Mouse (Mus musculus): ENCODE data around the gene Fen1. TPM values are rescaled to one million over a fixed set of nuclear protein-coding genes. Genes with fewer than 3 reads are reported as not detected.

Gene Fen1
- polyA plus RNA-seq (2012; rRNA removed) = 5.9 and 7.0 TPM in 2 replicates

DNA sequence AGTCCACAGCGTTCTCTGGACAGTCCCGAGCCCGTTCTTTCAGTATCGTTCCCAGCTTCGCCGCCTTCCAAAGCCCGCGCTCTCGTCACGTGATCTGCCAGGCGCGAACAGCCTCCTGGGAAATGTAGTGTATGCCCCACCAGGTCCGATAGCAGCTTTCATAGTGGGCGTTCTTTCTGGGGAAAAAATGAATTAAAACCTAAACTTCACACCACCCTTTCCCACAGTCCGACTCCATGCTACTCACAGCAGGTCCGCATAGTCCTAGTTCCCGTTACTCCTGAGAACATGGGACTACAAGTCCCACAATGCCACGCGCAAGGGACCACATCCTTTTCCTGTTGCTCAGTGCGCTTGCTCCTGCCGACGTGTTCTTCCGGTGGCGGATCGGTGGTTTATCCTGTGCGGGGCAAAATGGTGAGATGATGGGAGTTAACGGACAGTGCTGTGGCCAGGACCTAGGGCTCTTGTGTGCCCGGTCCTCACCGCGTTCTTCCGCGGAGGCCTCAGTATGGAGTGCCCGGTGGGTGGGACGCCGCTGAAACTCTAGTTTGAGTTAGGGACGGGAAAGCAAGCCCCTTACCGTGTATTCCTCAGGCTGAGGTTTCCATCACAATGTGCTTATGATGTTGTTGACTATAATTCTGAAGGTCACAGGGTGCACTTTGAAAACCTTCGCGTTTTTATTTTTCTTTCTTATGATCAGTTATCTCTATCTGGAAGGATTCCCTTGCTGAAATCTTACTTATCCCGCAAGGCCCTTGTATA, at the start of gene Fen1, which contains the start of gene Tmem258:
TSS of gene Fen1 (minus strand) at position 322 of the 768 bp plus-strand sequence.
TSS of gene Tmem258 (plus strand) at position 167 of the 768 bp plus-strand sequence.
- DNase-seq (ENCODE audit: low spot score) = peak; percentile 90

DNA sequence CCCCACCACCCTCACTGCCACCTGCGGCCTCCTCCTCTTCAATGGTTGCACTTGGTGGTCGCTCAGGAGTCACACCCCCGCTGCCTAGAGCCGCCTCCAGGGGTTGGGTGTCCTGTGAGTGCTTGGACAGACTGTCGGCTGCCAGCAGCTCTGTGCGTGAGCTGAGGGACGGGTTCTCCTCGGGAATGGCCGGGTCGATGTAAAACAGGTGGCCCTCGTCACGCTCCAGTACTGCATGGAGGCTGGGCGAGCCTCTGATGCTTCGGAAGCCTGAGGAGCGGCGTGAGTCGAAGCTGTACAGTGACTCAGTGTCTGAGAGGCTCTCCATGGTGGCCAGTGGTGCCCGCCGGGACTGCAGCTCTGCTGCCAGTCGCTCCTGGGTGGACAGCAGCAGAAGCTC, 44.2 kb upstream of the Fen1 start:
- no peak for DNase-seq (ENCODE audit: low spot score)

DNA sequence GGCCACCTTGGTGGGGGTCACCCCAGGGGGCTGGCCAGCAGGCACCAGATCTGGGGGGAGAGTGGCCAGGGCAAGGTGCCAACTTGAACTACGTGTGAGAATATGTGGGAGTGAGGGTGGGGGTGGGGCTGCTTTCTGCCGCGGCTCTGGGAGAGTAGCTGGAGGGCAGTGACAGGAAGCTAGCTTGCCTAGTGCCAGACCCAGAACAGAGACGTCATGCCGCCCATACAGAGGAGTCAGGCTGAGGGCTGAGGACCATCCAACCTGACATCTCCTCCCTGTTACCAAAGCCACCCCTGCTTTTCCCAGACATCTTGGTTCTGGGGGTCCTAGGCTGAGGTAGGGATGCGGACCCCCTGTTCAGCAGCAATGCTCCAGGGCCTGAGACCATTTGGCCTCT, 43.2 kb upstream of the Fen1 start:
- DNase-seq (ENCODE audit: low spot score) = no peak

DNA sequence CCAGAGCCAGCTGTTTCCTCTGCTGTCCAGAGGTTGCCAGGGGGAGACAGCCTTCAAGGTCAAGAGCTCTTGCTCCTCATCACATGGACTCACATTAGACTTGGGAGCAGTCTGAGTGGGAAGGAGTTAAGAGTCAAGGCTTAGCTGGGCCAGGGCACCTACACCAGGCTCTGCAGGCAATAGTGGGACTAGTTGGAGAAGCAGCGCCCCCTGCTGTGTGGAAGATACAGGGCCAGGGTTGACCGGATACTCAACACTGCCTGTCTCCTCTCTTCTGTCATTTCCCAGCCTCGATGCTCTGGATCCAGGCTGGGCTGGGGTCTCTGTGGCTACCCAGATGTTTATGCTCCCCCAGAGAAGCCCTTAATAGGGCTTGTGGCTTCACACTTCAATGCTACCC, 40.2 kb upstream of the Fen1 start:
- DNase-seq (ENCODE audit: low spot score) = no peak

DNA sequence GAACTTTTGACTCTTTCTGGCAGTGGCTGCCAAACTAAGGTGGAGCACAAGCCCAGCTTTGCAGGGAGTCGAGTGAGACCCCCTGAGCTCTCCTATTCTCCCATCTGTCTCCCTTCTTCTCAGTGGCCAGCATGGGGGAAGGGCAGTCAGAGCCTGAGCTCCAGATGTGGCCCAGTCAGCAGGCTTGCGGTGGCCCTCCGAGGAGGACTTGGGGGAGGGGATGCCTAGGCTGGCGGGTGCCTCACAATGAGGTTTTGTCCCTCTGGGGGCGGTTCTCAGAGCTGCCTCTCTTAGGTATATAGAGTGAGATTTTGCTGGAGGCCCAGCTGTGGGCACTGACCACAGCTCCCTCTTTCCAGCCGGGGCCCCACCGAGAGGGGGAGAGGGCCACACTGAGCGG, 38.9 kb upstream of the Fen1 start:
- no peak for DNase-seq (ENCODE audit: low spot score)

DNA sequence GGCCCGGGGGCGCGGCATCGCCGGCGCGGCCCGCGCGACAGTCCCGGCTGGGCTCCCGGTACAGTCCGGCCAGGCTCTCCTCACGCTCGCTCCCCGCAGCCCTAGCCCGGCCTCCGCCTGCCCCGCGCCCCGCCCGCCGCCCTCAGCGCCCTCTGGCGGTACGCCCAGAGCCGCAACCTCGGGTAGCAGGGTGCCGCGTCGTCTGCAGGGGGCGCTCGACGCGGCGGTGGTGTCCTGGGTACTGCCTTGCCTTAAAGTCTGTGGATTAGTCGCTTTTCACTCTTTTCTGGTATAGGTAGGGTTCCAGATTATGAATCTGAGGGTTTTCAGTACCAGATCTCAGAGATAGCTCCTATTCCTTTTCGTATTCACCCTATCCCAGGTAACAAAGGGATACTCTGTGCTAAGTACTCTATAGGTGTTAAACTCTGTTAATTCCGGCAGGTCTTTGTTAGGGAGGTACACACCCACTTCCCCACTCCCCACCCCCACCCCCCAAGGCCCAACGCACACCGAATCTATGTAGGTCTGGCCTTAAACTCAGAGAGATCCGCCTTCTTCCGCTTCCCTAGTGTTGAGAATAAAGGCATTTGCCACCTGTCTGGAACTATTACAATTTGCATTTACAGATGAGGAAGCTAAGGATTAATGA, 36.8 kb upstream of the Fen1 start, which contains the start of gene Myrf:
TSS of gene Myrf (minus strand) at position 95 of the 652 bp plus-strand sequence.
- peak; percentile 81 for DNase-seq (ENCODE audit: low spot score)

DNA sequence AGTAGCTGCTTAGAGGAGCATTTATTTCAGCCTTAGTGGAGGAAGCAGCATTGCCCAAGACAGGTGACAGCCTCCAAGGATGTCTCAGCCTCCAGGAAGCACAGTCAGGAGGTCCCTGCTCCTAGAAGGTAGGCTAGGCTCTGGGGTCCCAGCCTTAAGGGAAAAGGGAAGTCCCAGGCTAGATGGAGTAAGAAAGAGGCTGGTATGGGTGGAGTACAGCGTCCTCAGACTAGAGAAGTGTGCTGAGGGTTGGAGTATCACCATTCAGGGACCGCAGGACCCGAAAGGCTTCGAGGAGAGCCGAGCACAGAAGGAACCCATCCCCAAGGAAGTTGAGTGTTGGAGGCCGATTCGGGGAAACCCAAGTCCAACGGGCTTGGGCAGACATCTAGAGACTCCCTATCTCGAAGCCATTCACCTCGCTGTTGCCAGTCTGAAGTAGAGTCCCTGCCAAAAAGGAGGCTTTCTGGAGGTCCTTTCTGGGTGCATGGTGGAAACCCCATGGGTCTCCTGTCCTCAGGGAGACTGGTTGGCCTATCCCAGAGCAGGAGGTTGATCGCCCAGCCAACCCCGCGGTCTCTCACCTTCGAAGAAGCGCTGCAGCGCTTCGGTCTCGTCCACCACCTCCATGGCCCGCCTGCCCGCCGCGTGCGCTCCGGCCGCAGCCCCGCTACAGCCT, 36.1 kb upstream of the Fen1 start:
- DNase-seq (ENCODE audit: low spot score) = no peak

DNA sequence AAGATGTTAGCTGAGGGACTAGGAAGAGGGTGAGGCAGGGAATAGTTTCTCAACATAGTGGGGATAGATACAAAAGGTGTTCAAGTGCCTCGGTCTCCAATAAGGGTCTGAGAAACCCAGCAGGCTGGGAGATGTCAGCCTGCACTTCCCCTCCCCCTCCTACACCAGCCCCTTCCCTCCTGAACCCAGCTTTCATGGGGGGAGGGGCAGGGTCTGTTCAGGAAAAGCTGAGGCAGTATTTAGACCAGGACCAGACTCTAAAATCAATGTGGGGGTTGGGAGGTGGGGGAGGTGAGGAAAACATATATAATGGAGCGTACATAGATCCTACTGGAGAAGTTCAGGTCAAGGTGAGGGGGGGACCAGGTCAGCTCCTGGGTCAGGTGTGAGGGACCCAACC, 35.5 kb upstream of the Fen1 start:
- no peak for DNase-seq (ENCODE audit: low spot score)

DNA sequence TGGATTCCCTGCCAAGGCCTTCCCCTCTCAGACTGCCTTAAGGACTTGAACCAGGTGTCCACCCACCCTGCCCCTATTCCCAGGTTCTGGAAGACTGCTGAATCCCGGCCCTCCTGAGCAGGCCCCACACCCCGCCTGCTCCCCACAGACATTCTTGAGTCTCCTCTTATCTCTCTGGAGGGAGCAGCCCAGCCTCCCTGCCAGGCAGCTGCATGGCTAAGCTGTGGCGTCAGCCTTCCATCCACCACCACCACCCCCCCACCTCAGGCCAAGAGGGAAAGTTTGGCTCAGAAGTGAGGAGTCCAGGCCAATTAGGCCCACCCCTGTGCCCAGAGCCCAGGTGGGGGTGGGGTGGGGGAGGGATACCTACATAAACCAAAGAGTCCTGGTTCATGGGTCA, 34.5 kb upstream of the Fen1 start:
- no peak for DNase-seq (ENCODE audit: low spot score)

DNA sequence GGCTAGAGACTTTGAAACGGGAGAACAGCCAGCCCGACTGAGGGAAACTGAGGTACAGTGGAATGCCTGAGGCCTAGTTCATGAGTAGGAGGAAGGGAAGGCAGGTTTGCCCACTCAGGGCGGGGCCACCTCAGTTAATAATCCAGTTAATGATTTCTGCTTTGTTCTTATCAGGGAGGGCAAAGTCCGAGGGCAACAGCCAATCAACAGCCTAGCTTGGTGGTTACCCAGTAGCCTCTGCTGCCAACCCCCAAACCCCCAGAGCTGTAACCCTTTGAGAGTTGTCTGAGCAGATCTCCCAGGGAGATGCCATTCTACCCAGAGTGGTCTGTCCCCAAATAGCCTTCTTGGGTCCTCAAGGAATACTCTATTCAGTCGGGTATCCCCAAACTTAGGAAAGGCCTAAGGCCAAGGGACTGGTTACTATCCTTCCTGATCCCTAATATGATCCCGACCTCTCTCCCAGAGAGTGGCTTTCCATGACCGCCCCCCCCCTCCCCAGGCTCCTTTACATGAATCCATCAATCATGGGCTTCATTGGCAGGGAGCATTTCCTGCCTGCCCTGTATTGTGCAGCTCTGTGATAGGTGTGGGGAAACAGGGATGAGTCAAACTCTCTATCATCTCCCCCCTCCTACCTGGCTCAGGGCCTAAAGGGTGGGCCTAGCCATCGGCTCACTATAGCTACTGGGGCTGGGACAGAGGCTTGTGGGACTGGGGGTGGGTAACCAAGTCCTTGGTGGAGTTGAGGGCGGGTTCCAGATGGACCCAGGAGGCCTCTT, 32.0 kb upstream of the Fen1 start:
- no peak for DNase-seq (ENCODE audit: low spot score)

DNA sequence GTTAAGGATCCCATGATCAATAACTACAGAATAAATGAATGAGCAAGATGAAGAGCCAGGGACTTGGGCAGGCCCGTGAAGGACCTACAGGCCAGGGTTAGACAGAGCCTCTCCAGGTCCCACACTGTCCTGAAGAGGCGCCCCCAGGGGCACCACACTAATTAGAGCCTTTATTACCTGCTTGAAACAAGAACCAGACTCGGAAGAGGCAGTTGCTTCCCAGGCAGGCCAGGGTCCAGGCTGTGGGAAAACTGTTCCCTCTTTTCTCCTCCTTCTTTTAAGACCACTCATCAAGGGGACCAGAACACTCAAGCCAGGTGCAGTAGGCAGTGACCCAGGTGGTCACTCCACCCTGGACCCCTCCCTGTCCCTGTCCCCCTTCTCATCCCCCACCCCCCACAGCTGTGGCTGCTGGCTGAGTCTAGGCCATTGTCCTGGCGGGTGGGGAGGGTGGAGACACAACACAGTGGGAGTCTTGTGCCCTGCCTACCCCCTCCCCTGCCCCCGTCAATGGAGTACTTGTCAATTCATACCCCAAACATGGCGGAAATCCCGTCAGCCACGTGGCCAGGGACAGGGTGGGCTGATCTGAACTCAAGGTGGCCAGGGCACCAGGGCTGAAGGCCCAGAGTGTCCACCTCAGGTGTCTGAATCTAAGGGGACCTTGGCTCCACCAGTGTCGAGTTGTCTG, 28.5 kb upstream of the Fen1 start:
- no peak for DNase-seq (ENCODE audit: low spot score)

DNA sequence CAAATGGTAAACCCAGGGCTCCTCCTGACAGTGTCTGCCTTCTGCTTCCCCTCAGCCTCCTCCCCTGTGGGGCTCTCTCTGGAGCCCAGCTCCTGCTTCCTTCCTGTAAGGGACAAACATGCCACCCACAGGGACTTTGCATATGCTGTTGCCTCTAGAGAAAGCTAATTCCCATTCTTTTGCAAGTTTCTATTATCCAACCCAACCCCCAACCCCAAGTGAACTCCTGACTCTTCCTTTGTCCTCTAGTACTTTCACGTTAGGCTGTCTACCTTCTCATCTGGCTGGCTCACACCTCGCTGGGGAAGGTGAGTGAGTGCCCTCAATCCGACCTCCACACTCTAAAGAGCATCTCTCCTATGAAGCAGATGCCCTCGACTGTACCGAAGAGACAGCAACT, 27.9 kb upstream of the Fen1 start:
- no peak for DNase-seq (ENCODE audit: low spot score)

DNA sequence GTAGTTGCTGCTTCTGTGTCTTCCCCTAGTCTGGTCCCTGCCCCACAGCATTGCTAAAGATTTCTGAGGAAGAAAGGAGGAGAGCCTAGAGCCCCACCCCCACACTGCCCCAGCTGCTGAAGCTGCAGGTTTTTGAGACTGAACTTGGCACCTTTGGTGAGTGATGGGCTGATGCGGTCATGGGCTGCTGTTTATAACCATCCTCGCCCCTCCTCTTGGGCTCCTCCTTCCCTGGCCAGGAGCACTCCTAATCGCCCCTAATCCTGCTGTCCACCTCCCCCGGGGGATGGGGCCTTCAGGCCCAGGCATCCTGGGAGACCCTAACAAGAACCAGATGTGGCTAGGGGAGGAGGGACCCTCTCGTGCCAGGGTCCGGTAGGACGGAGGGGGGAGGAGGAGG, 27.0 kb upstream of the Fen1 start:
- DNase-seq (ENCODE audit: low spot score) = no peak

DNA sequence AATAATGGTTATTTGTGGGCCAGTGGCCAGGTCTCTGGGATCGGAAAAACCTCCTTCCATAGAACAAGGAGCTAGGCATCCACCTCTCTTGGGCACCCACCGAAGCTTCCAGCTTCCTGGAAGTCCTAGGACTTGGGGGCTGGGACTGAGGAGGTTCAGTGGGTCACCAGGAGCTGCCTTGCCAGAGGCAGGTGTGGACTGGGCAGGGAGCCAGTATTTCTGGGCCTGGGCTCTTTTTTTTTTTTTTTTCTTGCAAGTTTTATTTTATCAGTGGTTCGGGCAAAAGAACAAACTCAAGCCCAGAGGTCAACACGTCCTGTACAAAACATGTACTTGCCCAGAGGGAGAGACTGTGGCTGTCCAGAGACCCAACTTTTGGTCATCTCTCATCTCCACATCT, 21.8 kb upstream of the Fen1 start:
- no peak for DNase-seq (ENCODE audit: low spot score)

DNA sequence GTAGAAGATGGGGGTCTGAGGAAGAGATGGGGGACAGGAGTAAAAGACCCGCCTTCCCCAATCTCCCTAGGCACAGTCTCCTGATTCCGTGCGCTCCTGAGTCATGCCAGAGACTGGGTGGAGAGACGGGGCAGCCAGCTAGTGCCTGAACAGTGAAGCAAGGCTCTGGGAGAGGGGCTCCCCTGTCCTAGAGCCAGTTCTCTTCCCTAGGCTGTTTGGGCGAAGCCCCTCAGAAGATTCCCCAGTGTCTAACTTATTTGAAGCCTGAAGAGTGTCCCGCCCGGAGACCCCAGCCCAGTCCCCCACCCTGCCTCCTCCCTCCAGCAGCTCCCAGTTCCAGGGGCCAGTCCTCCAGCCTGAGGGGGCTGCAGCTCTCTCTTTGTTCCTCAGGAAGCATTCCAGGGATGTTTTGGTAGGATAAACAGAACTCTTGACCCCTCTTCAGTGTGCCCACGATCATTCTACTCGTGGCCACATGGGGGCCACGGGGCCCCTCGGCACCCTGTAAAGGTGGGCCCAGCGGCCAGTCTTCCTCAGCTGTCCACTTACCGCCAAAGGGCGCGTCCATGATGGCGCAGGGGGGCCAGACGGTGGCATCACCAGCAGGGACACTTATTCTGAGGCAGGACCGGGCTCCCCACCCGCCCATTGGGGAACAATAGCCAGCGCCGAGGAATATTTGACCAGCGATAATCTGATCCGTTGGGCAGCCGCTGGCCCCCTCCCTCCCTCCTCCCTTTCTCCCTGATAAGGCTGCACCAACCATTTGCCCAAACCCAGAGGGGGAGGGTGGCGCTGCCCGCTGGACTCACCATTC, 20.9 kb upstream of the Fen1 start:
- DNase-seq (ENCODE audit: low spot score) = no peak

DNA sequence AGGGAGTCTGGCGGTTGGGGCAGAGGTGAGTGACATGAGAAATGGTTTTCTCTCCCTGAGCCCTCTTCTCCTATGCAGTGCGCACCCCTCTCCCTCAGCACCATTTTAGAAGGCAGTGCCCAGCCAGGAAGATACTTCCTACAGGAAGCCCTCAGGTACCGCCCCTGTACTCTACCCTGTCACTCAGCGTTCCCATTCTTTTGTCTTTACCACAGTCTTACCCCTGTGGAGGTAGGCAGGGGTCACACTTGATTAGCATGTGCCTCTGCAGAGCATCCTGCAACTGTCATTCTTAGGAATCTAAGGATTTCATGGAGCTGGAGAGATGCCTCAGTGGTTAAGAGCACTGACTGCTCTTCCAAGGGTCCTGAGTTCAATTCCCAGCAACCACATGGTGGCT, 19.6 kb upstream of the Fen1 start:
- DNase-seq (ENCODE audit: low spot score) = no peak

DNA sequence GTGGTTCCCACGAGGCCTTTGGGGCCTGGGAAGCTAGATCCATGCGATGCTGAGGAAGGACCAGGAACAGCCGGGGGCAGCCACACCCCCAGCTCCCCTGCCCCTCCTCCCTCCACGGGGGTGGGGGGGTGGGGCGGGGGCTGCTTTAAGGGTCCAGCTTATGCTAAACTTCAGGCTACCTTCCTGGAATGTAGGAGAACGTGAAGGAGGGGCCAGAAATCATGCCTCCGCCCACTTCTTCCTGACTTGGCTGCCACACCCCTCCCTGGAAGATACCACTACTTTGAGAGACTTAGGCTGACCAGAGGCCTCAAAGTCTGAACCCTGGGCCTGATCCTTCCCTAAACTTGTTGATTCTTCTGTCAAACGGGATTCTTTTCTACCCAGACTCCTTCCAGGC, 18.7 kb upstream of the Fen1 start:
- no peak for DNase-seq (ENCODE audit: low spot score)

DNA sequence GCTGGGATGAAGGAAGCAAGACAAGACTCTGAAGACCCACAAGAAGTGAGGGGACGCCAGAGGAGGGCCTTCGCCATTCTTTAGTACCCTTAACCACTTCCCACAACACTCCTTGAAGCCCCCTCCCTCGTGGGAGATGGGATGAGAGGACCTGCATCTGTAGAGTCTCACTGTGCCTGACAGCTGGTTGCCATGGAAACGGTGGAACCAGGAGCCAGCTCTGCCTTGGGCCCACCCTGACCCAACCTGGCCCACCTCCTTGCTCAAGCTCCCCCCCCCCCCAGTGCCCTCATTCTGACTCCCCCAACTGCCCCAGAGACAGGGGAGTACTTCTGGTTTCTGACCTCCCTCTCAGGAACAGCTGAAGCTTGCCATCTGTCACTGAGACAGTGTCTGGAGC, 17.6 kb upstream of the Fen1 start:
- no peak for DNase-seq (ENCODE audit: low spot score)

DNA sequence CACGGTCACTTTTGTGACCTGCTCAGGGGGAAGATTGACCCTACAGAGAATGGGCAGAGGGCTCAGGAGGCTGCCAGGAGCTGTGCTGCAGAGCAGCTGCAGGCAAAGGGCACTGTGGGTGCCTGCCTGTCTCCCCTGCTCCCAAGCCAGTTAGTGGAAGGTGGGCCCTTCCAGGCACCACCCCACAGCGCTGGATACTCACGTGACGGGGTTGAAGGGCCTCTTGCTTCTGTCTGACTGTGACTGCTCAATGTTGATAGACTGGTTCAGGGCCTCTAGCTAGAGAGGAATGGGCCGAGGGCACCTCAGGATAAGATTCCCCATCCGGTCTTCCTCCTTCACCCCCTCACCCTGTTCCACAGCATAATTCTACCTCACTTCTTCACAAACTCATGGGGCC, 15.6 kb upstream of the Fen1 start:
- DNase-seq (ENCODE audit: low spot score) = no peak

DNA sequence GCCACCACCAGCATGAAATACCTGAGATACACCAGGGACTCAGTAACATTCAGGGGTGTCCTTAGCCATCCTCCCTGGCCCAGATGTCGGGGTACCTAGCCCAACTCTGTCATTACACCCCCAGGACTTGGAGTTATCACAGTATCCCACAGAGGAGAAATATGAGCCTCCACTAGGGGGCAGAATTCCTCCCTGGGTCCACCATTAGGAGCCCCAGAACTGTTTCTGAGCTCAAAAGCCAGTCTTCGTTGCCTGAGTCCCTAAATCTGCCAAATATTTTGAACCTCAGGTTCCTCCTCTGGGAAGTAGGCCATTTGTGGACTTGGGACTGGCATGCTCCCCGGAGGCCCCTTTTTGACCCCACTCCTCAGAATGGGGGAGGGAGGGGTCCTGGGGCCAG, 15.1 kb upstream of the Fen1 start:
- no peak for DNase-seq (ENCODE audit: low spot score)

DNA sequence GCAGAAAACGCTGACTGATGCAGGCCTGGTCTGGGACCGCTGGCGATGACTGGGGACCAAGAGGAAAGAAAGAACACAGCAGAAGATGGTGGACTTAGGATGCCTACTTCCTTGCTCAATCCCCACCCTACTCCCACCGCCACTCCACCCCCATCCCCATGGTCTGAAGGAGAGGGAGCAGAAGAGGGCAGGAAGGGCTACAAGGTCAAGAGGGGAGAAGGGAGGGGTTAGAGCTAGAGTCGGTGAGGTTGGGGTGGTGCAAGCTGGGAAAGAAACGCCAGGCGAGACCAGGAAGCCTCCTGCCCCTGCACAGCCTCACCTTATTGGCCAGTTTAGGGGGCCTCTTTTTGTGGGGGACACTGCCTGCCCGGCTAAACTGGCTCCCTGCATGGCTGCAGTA, 12.1 kb upstream of the Fen1 start:
- no peak for DNase-seq (ENCODE audit: low spot score)
